Mouse (Mus musculus): ENCODE measurements around the gene Ncbp2. TPM values are rescaled to one million over a fixed set of nuclear protein-coding genes. Genes with fewer than 3 reads are reported as not detected.

The Ncbp2 gene
- total RNA-seq, 2 experiments from 2014 or later, result 50.9 to 53.8 TPM

- intact Hi-C loops (cut with DNase I), result no loop called here
- peak in 1 of 2 experiments; percentile 31 for DNase-seq (ENCODE audit: low spot score in 2 of 2)
Observed at GRCm38 (mm10) chr16:31993946-31994345, 45.6 kb downstream of the Ncbp2 start.

GRCm38 (mm10) chr16:31996371-31996770 is 48.1 kb downstream of the Ncbp2 start:
- intact Hi-C loops (cut with DNase I), result no loop called here
- no peak for DNase-seq (ENCODE audit: low spot score in 2 of 2)

GRCm38 (mm10) chr16:32002509-32003477 is 54.5 kb downstream of the Ncbp2 start, which contains the start of gene Senp5:
Senp5 (minus strand) TSS chr16:32003287.
- DNase-seq (ENCODE audit: low spot score in 2 of 2), result peak; percentile 92 to 93
- intact Hi-C loops (cut with DNase I), result loop anchor here (2.0 kb wide), 1 partner anchor 54 kb away; the partner anchor contains the start of genes 0610012G03Rik and Ncbp2

GRCm38 (mm10) chr16:32004731-32005130 is 56.4 kb downstream of the Ncbp2 start:
- intact Hi-C loops (cut with DNase I), result no loop called here
- DNase-seq (ENCODE audit: low spot score in 2 of 2), result no peak

- intact Hi-C loops (cut with DNase I), result no loop called here
- DNase-seq (ENCODE audit: low spot score in 2 of 2), result no peak
Observed at GRCm38 (mm10) chr16:32008529-32009293, 60.4 kb downstream of the Ncbp2 start.

- intact Hi-C loops (cut with DNase I), result no loop called here
- peak; percentile 40 to 75 for DNase-seq (ENCODE audit: low spot score in 2 of 2)
Observed at GRCm38 (mm10) chr16:32009913-32010312, 61.6 kb downstream of the Ncbp2 start.

GRCm38 (mm10) chr16:32010330-32010729 is 62.0 kb downstream of the Ncbp2 start:
- no peak for DNase-seq (ENCODE audit: low spot score in 2 of 2)
- intact Hi-C loops (cut with DNase I), result no loop called here

Small RNAs within 50 kb of the gene (microRNA-seq; reads per million reads assigned to microRNA genes)
- gene Gm26269, result 0 reads per million in 2 experiments

Other genes with a start within 250 kb of the Ncbp2 start
- under 1 TPM; 0.30 to 0.55 TPM for gene Meltf, start 69.7 kb upstream of the Ncbp2 start, total RNA-seq (2021)
- gene Pigz, start 14.7 kb upstream of the Ncbp2 start, total RNA-seq (2021), result 10 to 100 TPM; 23.3 to 25.1 TPM
- gene 0610012G03Rik, start within 50 bp of the Ncbp2 start, total RNA-seq (2021), result 10 to 100 TPM; 45.3 to 47.3 TPM
- 10 to 100 TPM; 45.1 to 46.0 TPM for gene Senp5, start 54.8 kb downstream of the Ncbp2 start, total RNA-seq (2021)
- gene Pak2, start 130.8 kb downstream of the Ncbp2 start, total RNA-seq (2021), result 10 to 100 TPM; 25.6 to 26.0 TPM
- 10 to 100 TPM; 23.9 to 27.1 TPM for gene Pigx, start 151.2 kb downstream of the Ncbp2 start, total RNA-seq (2021)
- gene Cep19, start 151.3 kb downstream of the Ncbp2 start, total RNA-seq (2021), result 10 to 100 TPM; 74.3 to 74.5 TPM
- gene Nrros, start 217.1 kb downstream of the Ncbp2 start, total RNA-seq (2021), result 1 to 10 TPM; 7.9 to 8.9 TPM
- not detected for gene Bex6, start 231.3 kb downstream of the Ncbp2 start, total RNA-seq (2021)

Data from left cerebral cortex, postnatal 25 days (tissue).